Mouse (Mus musculus) brain, embryonic 14.5 days (tissue): ENCODE measurements around the gene Ergic2.

Experiments
- CTCF ChIP-seq: fragments of 200-500 bp; IDR thresholded peaks from 2 replicates; pipeline ENCODE4 v1.5.1; 2012; ENCODE audit warnings: inconsistent platforms, mild to moderate bottlenecking, moderate library complexity, borderline replicate concordance; ENCODE audit not compliant: insufficient read depth, insufficient read length; ENCODE audit errors: extremely low read depth
- POLR2A ChIP-seq: fragments of 200-500 bp; IDR thresholded peaks from 2 replicates; pipeline ENCODE4 v1.6.1; 2012; ENCODE audit warnings: mild to moderate bottlenecking, inconsistent platforms, borderline replicate concordance; ENCODE audit not compliant: poor library complexity, insufficient read depth, insufficient read length, severe bottlenecking; ENCODE audit errors: extremely low read depth

- no peak for TF ChIP-seq POLR2A
- TF ChIP-seq CTCF, result no peak
Observed at GRCm38 (mm10) chr6:148199177-148199576, 13.0 kb downstream of the Ergic2 start.
